Mouse (Mus musculus) olfactory bulb, adult 2 months (tissue): ENCODE data around the gene Gm10972. TPM values are rescaled to one million over a fixed set of nuclear protein-coding genes. Genes with fewer than 3 reads are reported as not detected.
"Not testable (repeated sequence)": the region's sequence is repeated elsewhere in the genome, so short reads cannot be mapped to it uniquely, and the experiment has no call there.

Source experiments
- H3K27ac ChIP-seq: fragments of 200-500 bp; 2 replicates; pipeline ENCODE4 v1.5.1; 2012; ENCODE audit warnings: low read depth, low read length; ENCODE audit not compliant: insufficient read depth
- H3K4me1 ChIP-seq: fragments of 200-500 bp; 2 replicates; pipeline ENCODE4 v1.6.1; 2012; ENCODE audit warnings: low read length; ENCODE audit not compliant: control insufficient read depth, insufficient read depth
- H3K4me3 ChIP-seq: fragments of 200-500 bp; 2 replicates; pipeline ENCODE4 v1.5.1; 2012; ENCODE audit warnings: mild to moderate bottlenecking, low read depth, low read length, moderate library complexity; ENCODE audit not compliant: insufficient read depth
- CTCF ChIP-seq: fragments of 200-500 bp; IDR thresholded peaks from 2 replicates; pipeline ENCODE4 v1.5.1; 2012; ENCODE audit warnings: low read depth, mild to moderate bottlenecking, low read length, moderate library complexity; ENCODE audit not compliant: insufficient read depth
- POLR2A ChIP-seq: fragments of 200-500 bp; IDR thresholded peaks from 2 replicates; pipeline ENCODE4 v1.6.1; 2012; ENCODE audit warnings: mild to moderate bottlenecking, low read depth, low read length, moderate library complexity; ENCODE audit not compliant: insufficient read depth
- WGBS: fragments of 180-500 bp; shearing (Covaris S2); methylation state at CpG from one replicate; pipeline ENCODE4 v1.1.7; 2018; 5-methylcytosine and 5-hydroxymethylcytosine counted together
- polyA plus RNA-seq: library from polyadenylated mRNA; stranded (reverse); fragments of >200 nt; gene quantifications from 2 replicates; pipeline ENCODE4 v1.2.4, GENCODE M21; 2012; ENCODE audit warnings: low replicate concordance; ENCODE audit not compliant: missing spikeins, insufficient read depth, insufficient read length

The Gm10972 gene
- polyA plus RNA-seq, 1 experiment: not detected

DNA sequence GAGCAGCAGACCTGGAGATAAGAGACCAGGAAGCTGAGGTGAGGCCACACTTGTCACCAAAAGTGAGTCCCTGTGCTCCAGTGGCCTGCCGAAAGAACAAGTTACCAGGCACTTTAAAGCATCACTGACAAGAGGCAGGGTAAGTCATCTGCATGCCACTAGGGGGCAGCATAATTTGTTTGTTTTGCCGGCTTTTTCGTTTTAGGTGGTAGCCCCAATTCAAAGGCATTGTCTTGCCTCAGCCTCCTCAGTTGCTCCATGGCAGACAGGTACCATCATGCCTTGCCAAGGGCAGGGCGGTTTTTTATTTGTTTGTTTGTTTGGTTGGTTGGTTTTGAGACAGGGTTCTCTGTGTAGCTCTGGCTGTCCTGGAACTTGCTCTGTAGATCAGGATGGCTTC is 26.2 kb upstream of the Gm10972 start:
- WGBS: 45% methylated on average over 4 of the region's 4 CpGs
- Histone ChIP-seq H3K4me3 (no peak overlapping the region), H3K27ac (no peak overlapping the region), H3K4me1 (peaks cover 2% of the 10 kb centered on the region; the same call in 1 of the 2 replicates)
- TF ChIP-seq POLR2A: no peak
- TF ChIP-seq CTCF: no peak

DNA sequence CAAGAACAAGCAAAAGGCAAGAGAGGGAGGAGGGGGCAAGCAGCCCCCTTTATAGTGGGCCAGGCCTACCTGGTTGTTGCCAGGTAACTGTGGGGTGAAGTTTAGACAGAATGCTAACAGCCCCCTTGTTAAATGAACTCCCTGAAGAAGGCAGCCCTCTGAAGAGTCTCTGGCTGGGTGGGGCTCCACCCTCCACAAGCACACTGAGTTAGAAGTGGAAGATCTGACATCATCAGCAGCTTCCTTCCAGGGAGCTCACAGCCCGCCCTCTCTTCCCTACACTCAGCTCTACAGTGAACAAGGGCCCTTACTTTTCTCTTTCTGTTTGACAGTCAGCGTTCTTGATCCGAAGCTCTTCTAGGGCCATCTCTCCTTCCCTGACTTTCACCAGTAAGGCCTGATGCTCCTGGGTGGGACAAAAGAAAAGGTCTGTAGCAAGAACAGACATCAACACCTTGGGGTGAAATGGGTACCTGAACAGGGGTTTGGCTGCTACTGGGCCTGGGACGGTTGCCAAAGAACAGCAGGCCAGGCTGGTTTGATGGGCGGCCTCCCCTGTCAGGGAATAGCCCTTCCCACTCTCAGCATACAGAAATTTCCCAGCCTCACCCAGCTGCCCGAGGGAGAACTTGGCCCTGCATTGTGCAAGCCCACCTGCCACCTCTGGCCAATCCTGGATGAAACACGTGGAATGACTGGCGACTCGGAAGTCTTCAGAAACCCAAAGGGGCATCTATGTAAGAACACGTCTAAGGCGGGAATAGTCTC is 21.0 kb upstream of the Gm10972 start:
- Histone ChIP-seq H3K4me3 (no peak overlapping the region), H3K4me1 (no peaks in the 10 kb centered on the region), H3K27ac (no peak overlapping the region)
- TF ChIP-seq POLR2A (no peak), CTCF (no peak)
- 84% methylated on average over 11 of the region's 11 CpGs for WGBS

DNA sequence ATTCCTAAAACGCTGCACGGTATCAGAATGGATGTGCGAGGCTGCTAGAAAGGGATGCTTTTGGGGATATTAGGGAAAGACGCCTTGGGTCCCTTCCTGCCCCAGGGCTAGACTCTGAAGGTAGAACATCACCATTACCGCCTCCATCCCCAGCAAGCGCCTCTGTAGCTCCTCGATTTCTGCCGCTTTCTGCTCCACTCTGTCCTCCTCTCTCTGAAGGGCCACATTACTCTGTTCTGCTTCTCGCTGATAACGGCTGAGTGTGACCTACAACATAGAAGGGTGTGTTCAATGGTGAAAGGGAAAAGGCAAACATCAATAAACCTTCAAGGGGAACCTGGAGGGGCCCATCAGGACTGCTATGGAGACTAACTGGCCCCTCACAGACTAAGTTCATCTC is 20.4 kb upstream of the Gm10972 start:
- 95% methylated on average over 10 of the region's 10 CpGs for WGBS
- no peak overlapping the region for H3K4me3 ChIP-seq
- TF ChIP-seq POLR2A (no peak), CTCF (no peak)
- no peaks in the 10 kb centered on the region for H3K4me1 ChIP-seq
- H3K27ac ChIP-seq: no peak overlapping the region

DNA sequence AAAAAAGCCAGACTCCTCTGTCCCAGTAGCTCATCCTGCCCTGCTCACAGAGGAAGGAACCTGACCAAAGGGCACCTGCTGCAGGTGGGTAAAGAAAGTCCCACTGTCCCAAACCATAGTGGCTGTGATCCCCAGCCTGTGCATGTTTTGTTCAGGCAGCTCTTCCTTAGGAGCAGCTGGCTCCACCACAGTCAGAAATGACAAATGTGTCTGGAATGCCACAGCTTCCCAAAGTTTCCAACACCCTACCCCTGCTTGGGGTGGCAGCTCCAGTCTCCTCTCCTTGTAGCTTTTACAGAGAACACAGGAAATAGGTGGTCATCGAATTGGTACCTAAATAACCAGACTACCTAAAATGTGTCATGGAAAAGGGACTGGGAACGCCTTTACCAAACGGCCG is 18.6 kb upstream of the Gm10972 start:
- no peak for TF ChIP-seq POLR2A
- no peak for TF ChIP-seq CTCF
- Histone ChIP-seq H3K27ac (no peak overlapping the region), H3K4me3 (no peak overlapping the region), H3K4me1 (no peaks in the 10 kb centered on the region)
- WGBS: 95% methylated on average over 4 of the region's 4 CpGs

DNA sequence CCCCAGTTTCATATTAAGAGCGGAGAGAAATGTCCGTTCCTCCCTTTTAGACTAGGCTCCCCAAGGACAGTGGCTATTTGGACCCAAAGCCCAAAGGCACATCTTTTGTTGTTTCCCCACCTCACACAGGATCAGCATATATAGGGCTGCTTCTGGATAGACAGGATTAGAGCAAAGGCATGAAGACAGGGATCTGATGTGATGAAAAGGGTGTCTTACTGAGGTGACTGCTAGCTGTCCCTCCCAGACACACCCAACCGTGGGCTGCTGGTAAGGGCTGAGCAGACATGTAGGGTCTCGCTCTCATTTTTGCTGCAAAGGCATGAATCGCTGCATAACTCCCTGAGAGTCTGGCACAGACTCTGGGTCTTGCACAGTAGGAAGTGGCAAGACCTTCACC is 14.2 kb upstream of the Gm10972 start:
- Histone ChIP-seq H3K4me3 (no peak overlapping the region), H3K4me1 (no peaks in the 10 kb centered on the region), H3K27ac (no peak overlapping the region)
- WGBS: 90% methylated on average over 5 of the region's 5 CpGs
- no peak for TF ChIP-seq POLR2A
- TF ChIP-seq CTCF: no peak

DNA sequence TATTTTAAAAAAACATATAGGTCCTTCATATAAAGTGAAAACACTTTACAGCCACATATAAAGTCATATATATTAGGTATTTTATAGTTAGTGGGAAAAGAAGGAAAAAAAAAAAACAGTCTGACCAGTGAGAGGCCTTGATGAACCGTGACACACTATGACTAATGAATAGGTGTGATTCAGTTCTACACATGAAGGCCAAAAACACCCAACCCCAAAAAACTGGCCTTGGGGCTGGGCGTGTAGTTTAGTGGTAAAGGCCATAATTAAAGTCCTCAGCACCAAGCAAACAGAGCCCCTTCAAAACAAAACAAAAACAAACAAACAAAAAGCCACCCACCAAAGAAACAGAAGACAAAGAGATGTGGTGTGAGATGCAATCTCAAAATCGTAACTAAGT is 13.0 kb upstream of the Gm10972 start:
- Histone ChIP-seq H3K4me1 (no peaks in the 10 kb centered on the region), H3K4me3 (no peak overlapping the region), H3K27ac (no peak overlapping the region)
- TF ChIP-seq POLR2A (no peak), CTCF (no peak)
- 84% methylated on average over 3 of the region's 3 CpGs for WGBS

DNA sequence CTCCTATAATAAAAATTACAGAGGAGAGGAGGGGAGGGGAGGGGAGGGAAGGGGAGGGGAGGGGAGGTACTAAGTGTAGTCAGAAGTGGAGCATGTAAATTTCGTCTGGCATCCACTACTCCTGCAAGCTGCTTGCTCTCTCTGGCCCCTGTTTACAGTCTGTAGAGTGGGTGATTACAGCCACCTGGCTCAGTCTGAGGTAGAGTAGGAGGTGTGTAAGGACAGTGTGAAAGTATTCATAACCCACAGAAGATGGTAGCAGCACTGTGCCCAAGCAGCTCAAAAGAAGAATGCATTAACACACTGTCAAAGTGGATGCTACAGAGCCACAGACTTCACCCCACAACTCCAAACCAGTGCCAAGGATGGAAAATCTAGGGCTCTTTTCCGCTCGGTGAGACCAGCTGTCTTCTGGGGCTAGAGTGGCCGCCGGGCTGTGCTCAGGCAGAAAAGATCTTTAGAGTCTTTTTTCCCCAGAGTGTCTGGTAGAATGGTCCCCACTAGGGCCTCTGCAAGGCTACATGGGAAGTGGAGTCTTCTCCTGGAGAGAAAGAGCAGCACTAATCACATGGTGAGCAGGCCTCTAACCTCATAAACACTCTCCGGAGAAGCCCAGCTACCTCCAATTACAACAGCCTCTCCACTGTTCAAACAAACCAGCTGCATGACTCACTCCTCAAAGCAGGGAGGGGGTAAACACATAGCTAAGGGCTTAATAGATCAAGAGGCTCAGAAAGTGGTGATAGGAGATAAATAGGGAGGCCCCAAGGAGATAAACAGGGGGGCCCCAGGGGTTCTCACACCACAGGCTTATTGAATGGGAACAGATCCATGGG is 6.1 kb downstream of the Gm10972 start:
- Histone ChIP-seq H3K4me1 (peaks cover 3% of the 10 kb centered on the region; the same call in 1 of the 2 replicates), H3K4me3 (no peak overlapping the region), H3K27ac (no peak overlapping the region)
- 27% methylated on average over 6 of the region's 6 CpGs for WGBS
- no peak for TF ChIP-seq CTCF
- no peak for TF ChIP-seq POLR2A

DNA sequence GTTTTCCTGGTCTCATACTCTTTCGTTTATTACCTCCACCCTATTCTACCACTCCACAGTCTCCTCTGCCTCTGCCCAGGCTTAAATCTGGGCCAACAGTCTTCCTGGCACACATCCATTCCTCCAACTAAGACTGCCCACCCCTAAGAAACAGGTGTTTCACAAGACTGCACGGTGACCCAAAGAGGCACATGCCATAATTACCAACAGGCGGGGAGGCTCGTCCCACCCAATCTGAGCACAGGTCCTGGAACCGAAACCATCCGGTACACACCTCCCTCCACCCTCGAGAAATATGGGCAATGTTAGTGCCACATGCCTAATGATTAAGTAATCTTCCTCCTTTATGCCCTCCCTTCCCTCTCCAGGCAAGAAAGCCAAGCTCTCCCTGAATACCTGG is 7.5 kb downstream of the Gm10972 start:
- Histone ChIP-seq H3K4me1 (peaks cover 3% of the 10 kb centered on the region; the same call in 1 of the 2 replicates), H3K27ac (no peak overlapping the region), H3K4me3 (no peak overlapping the region)
- TF ChIP-seq CTCF (no peak), POLR2A (no peak)
- WGBS: 71% methylated on average over 7 of the region's 7 CpGs

DNA sequence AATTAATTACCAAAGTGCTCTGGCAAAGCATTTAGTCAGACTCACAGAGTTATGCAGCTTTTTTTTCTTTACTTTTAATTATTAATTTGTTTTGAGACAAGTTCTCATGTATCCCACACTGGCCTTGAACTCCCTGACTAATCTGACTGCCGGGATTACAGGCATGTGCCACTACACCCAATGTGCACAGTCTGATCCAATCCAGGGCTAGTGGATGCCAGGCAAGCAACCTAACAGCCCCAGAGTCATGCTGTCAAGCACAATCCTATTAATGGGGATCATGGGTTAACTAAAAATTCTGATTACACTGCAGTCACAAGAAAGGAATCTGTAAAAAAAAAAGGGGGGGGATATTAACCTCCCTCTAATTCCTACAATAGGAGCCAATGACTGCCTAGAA is 11.1 kb downstream of the Gm10972 start:
- 79% methylated on average over 1 of the region's 1 CpGs for WGBS
- not testable (repeated sequence) for H3K27ac ChIP-seq, H3K4me3 ChIP-seq, H3K4me1 ChIP-seq

DNA sequence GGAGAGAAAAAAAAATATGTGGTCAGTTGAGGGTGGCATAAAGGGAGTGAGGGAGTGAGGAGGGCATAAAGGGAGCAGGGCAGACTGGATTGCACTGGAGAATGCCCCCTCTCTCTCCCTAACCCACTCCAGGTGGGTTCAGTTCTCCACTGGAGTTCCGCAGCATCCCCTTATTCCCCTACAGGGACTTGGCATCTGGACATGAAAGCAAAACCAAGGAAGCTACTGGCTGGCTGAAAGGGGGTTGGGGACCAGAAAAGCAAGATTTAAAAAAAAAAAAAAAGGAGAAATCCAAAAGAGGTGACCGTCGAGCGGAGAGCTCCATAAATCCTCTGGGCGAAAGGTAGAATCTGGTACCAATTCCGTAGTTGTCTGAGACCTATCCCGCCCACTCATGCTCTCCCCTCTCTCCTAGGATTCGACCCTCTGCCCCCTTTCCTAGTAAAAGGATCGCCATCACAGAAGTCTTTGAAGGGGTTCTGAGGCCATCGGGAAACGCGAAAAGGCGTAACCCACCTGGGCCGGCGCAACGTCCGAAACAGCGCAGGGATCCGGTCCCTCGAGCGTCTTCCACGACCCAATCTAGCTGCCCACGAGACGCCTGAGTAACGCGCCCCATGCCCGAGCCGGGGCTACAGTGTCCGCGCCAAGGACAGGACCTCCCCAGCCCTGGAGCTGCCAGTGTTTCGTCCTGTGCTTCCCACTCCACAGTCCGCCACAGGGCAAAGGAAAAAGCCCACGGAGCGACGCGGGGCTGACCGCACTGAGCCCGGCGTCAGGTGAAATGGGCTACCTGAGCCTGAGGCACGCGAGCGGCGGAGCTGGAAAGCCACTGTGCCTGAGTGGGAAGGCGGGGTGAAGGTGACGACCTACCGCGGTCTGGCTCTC is 15.2 kb downstream of the Gm10972 start:
- not testable (repeated sequence) for H3K27ac ChIP-seq, H3K4me1 ChIP-seq
- H3K4me3 ChIP-seq: peak overlapping the region; percentile 29
- 10% methylated on average over 26 of the region's 47 CpGs for WGBS

DNA sequence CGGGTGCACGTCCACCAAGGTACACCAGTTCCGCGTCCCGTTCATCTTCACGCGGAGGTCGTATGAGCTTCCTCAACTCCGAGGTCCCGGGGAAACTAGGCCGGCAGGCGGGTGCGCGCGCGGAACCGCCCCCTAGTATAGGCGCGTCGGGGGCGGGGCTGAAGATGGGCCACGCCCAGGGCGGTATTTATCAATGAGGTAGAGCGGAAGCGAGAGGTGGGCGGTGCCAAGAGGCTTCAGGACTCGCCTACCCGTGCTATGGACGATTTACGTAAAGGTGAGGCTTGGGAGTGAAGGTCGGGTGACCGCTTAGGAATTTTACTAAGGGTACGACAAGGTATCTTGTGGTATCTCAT is 15.8 kb downstream of the Gm10972 start, which contains the start of gene Tuft1:
TSS of gene Tuft1 (minus strand) at position 133 of the 356 bp plus-strand sequence.
- not testable (repeated sequence) for H3K27ac ChIP-seq, H3K4me1 ChIP-seq
- peak within 1 kb of the TSS; percentile 29 for H3K4me3 ChIP-seq
- WGBS: 1% methylated on average over 22 of the region's 33 CpGs

DNA sequence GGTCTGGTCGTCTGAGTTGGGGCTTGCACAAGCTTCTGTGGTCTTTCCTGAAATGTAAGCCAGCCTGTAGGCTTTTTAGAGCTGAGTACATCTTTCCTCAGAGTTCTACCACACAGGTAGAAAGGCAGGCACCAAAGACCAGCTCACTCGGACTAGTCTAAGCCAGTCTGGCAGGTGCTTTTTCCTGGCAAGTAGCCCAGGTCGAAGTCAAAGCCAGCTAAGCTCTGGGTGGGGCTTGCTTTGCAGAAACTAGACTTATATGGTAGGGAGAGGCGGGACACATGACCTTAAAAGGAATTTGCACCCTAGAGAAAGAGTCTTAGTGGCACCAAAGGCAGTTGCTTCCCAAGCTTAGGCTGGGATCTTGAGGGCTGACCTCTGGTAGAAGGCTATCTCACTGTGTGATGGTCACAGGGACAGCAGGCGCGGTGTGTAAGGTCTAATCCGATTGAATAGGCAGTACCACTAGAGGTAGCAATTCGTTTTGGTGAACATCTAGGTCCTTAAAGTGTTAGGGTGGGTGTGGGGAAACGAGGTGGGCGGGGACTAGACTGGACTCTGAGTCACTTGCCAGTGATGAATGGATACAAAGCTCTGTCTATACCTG is 16.3 kb downstream of the Gm10972 start:
- 35% methylated on average over 8 of the region's 10 CpGs for WGBS
- not testable (repeated sequence) for H3K4me1 ChIP-seq, H3K27ac ChIP-seq, H3K4me3 ChIP-seq
